Mouse (Mus musculus) stomach, postnatal 0 days (tissue): ENCODE measurements around the gene Six5. TPM values are rescaled to one million over a fixed set of nuclear protein-coding genes. Genes with fewer than 3 reads are reported as not detected.

ENCODE experiments used
- ATAC-seq: fragments of 200-750 bp; cut with Nextera tagmentation; 2 replicates; pipeline ENCODE4 v1.8.0; 2017; ENCODE audit not compliant: low FRiP score, low TSS enrichment
- DNase-seq: peaks from one replicate; pipeline ENCODE4 v3.0.0-alpha.2; 2016; ENCODE audit warnings: low spot score
- H3K27ac ChIP-seq: fragments of 300-500 bp; sonication (generic); replicated peaks from 2 replicates; pipeline ENCODE4 v1.5.1; 2014; ENCODE audit warnings: mild to moderate bottlenecking, control low read depth
- H3K27me3 ChIP-seq: fragments of 300-500 bp; sonication (generic); 2 replicates; pipeline ENCODE4 v1.6.1; 2014; ENCODE audit warnings: low read length; ENCODE audit not compliant: control insufficient read depth, insufficient read depth
- H3K36me3 ChIP-seq: fragments of 300-500 bp; sonication (generic); 2 replicates; pipeline ENCODE4 v1.6.1; 2014; ENCODE audit warnings: low read length, mixed read lengths; ENCODE audit not compliant: control insufficient read depth, insufficient read depth
- H3K4me1 ChIP-seq: fragments of 300-500 bp; sonication (generic); replicated peaks from 2 replicates; pipeline ENCODE4 v1.6.1; 2014; ENCODE audit warnings: antibody characterized with exemption; ENCODE audit not compliant: control insufficient read depth, insufficient read depth
- H3K4me2 ChIP-seq: fragments of 300-500 bp; sonication (generic); replicated peaks from 2 replicates; pipeline ENCODE4 v1.6.1; 2014; ENCODE audit warnings: low read depth, mild to moderate bottlenecking, control low read depth, moderate library complexity
- H3K4me3 ChIP-seq: fragments of 300-500 bp; sonication (generic); 2 replicates; pipeline ENCODE4 v1.5.1; 2014; ENCODE audit warnings: low read depth, low read length, control low read depth
- H3K9ac ChIP-seq: fragments of 300-500 bp; sonication (generic); 2 replicates; pipeline ENCODE4 v1.6.1; 2014; ENCODE audit warnings: mild to moderate bottlenecking, low read length, control low read depth, mixed read lengths
- H3K9me3 ChIP-seq: fragments of 300-500 bp; sonication (generic); 2 replicates; pipeline ENCODE4 v1.6.1; 2016; ENCODE audit warnings: low read length; ENCODE audit not compliant: control insufficient read depth
- CTCF ChIP-seq: IDR thresholded peaks from 2 replicates; pipeline ENCODE4 v1.5.1; 2016; ENCODE audit warnings: antibody characterized with exemption, low read depth, mild to moderate bottlenecking, moderate library complexity
- EP300 ChIP-seq: optimal IDR thresholded peaks from 2 replicates; pipeline ENCODE3; 2016; ENCODE audit warnings: antibody characterized with exemption
- WGBS: fragments of 180-500 bp; shearing (Covaris S2); extraction: QIAGEN DNeasy Blood & Tissue Kit; methylation state at CpG from one replicate; pipeline ENCODE4 v1.1.7; 2014; 5-methylcytosine and 5-hydroxymethylcytosine counted together
- polyA plus RNA-seq: library from polyadenylated mRNA; unstranded; fragments of >200 nt; fragmentation: Nextera tagmentation; extraction: Ambion mirVana; gene quantifications from 2 replicates; pipeline ENCODE4 v1.2.1, GENCODE M21; 2015

Six5 gene
- polyA plus RNA-seq, 1 experiment from 2014 or later, result 6.1 TPM

DNA sequence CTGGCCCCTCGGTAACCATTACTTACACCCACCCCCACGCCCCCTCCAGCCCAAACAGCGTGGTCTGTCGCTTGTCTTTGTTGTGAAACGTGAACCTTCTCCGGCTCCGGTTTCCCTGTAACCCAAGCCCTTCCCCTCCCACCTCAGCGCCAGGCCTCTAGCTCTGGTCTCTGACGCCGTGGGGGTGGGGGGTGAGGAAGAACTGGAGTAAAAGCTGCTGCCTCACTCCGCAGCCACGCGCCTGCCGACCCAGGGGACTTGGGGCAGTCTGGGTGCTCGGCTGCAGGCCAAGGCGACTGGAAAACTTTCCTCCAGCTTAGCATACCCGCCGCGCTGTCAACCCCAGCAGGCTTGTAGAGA, 1.3 kb downstream of the Six5 start:
- ATAC-seq (peak; percentile 4; the same call in 1 of the 2 replicates), DNase-seq (peak; percentile 75)
- no peaks in the 10 kb centered on the region for H3K27me3 ChIP-seq
- peaks cover 13% of the 10 kb centered on the region; the same call in 1 of the 2 replicates for H3K36me3 ChIP-seq
- peak overlapping the region; percentile 70 for H3K4me3 ChIP-seq
- H3K4me2 ChIP-seq, result peak overlapping the region; percentile 83
- peak overlapping the region; percentile 82 for H3K9ac ChIP-seq
- WGBS, result 1% methylated on average over 18 of the region's 19 CpGs
- peaks cover 7% of the 10 kb centered on the region; the same call in 1 of the 2 replicates for H3K4me1 ChIP-seq
- no peak for TF ChIP-seq EP300
- TF ChIP-seq CTCF, result 0 out of 2 replicates have a peak, but pooled peaks have one; percentile 3
- H3K27ac ChIP-seq, result peak overlapping the region; percentile 97
- no peaks in the 10 kb centered on the region for H3K9me3 ChIP-seq

DNA sequence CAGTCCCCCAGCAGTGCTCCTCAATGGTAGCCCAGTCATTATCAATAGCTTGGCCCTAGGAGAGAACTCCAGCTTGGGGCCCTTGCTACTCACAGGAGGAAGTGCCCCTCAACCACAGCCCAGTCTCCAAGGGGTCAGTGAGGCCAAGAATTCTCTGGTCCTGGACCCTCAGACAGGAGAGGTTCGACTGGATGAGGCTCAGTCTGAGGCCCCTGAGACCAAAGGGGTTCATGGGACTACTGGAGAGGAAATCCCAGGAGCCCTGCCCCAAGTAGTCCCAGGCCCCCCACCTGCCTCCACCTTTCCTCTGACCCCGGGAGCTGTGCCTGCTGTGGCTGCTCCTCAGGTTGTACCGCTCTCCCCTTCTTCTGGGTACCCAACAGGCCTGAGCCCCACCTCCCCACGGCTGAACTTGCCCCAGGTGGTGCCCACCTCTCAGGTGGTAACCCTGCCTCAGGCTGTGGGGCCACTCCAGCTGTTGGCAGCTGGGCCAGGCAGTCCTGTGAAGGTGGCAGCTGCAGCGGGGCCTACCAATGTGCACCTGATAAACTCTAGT, 2.1 kb downstream of the Six5 start:
- Histone ChIP-seq H3K4me1 (peaks cover 7% of the 10 kb centered on the region; the same call in 1 of the 2 replicates), H3K27ac (no peak overlapping the region), H3K4me2 (peak overlapping the region; percentile 83), H3K9ac (peak overlapping the region; percentile 82), H3K27me3 (no peaks in the 10 kb centered on the region), H3K36me3 (peaks cover 9% of the 10 kb centered on the region; the same call in 1 of the 2 replicates), H3K4me3 (peak overlapping the region; percentile 70), H3K9me3 (no peaks in the 10 kb centered on the region)
- ATAC-seq, result no peak
- WGBS, result 65% methylated on average over 4 of the region's 5 CpGs
- TF ChIP-seq CTCF (no peak), EP300 (no peak)
- no peak for DNase-seq

DNA sequence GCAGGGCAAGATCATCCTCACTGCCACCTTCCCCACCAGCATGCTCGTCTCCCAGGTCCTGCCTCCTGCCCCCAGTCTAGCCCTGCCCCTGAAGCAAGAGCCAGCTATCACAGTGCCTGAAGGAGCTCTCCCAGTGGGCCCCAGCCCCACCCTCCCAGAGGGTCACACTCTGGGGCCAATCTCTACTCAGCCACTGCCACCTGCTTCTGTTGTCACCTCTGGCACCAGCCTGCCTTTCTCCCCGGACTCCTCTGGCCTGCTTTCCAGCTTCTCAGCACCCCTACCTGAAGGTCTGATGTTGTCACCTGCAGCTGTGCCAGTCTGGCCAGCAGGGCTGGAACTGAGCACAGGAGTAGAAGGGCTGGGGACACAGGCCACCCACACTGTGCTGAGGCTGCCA, 2.8 kb downstream of the Six5 start:
- Histone ChIP-seq H3K9ac (0 out of 2 replicates have a peak overlapping the region, but pooled peaks have one; percentile 8), H3K27ac (no peak overlapping the region), H3K36me3 (peaks cover 5% of the 10 kb centered on the region; the same call in 1 of the 2 replicates), H3K4me3 (no peak overlapping the region), H3K4me2 (no peak overlapping the region), H3K4me1 (peaks cover 7% of the 10 kb centered on the region; the same call in 1 of the 2 replicates), H3K9me3 (no peaks in the 10 kb centered on the region), H3K27me3 (no peaks in the 10 kb centered on the region)
- DNase-seq (no peak), ATAC-seq (no peak)
- TF ChIP-seq EP300 (no peak), CTCF (0 out of 2 replicates have a peak, but pooled peaks have one; percentile 7)
- WGBS, result 26% methylated on average over 2 of the region's 2 CpGs

DNA sequence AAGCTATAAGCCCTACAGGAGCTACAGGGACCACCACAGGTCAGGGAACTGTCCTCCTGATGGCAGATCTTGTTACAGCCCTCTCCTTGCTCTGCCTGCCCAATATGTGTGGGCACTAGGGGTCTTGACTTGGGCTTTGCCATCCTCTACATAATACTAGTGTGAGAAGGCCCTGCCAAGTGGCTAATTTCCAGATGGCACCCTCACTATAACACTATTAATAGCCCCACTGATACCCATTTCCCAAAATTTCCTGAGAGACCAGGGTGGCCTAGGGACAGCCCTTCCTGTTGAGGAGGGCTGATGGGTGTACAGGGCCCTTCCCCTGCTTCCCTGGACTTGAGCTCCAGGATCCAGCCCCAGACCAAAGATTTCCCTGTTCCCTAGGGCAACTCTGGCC, 3.5 kb downstream of the Six5 start:
- Histone ChIP-seq H3K36me3 (peaks cover 5% of the 10 kb centered on the region; the same call in 1 of the 2 replicates), H3K4me2 (no peak overlapping the region), H3K4me1 (peaks cover 7% of the 10 kb centered on the region; the same call in 1 of the 2 replicates), H3K27ac (no peak overlapping the region), H3K27me3 (no peaks in the 10 kb centered on the region), H3K9me3 (no peaks in the 10 kb centered on the region), H3K9ac (no peak overlapping the region), H3K4me3 (no peak overlapping the region)
- no peak for TF ChIP-seq EP300
- TF ChIP-seq CTCF, result no peak
- ATAC-seq, result no peak
- no peak for DNase-seq

DNA sequence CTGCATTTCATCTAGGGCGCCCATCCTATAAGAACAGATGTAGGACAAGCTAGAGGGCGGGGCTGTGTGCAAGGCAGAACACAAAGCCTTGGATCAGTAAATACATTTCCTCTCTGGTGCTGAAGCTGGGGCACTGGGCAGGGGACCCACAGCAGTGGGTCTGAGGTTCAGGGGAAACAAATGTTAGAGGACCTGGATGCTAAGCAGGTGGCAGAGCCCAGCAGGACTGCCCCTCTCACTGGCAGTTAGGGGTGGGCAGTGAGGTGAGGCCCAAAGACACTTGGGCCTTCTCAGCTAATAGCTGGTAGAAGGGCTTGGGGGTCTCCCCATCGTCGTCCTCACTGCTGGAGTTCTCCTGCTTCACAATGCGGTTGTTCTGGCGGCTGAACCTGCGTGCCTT, 4.4 kb downstream of the Six5 start:
- Histone ChIP-seq H3K27me3 (no peaks in the 10 kb centered on the region), H3K4me2 (no peak overlapping the region), H3K4me1 (peaks cover 7% of the 10 kb centered on the region; the same call in 1 of the 2 replicates), H3K9ac (no peak overlapping the region), H3K36me3 (peaks cover 5% of the 10 kb centered on the region; the same call in 1 of the 2 replicates), H3K9me3 (no peaks in the 10 kb centered on the region), H3K27ac (no peak overlapping the region), H3K4me3 (no peak overlapping the region)
- ATAC-seq, result no peak
- WGBS, result 80% methylated on average over 7 of the region's 7 CpGs
- TF ChIP-seq EP300, result no peak
- no peak for TF ChIP-seq CTCF
- DNase-seq, result no peak

DNA sequence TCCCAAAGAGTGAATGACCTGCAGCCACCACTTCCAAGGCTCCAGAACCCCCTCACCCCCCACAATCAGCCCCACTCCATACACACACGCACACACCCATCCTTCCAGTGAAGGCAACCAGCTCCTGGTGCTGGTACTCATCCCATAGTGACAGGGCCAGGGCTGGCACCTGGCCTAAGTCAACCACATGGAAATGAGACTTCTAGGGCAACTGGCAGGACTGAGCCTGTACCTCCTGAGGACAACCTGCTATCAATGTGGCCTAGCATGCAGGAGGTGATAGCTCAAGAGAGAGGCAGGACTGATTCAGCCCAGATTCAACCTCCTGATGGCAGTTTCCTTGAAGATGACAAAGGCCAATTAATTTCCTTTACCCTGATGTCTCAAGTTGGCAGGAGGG, 5.9 kb downstream of the Six5 start:
- H3K27ac ChIP-seq, result no peak overlapping the region
- H3K4me1 ChIP-seq, result peaks cover 7% of the 10 kb centered on the region; the same call in 1 of the 2 replicates
- no peak overlapping the region for H3K4me2 ChIP-seq
- DNase-seq (no peak), ATAC-seq (no peak)
- no peak overlapping the region for H3K4me3 ChIP-seq
- WGBS, result 75% methylated on average over 1 of the region's 1 CpGs
- no peaks in the 10 kb centered on the region for H3K9me3 ChIP-seq
- H3K36me3 ChIP-seq, result peaks cover 5% of the 10 kb centered on the region; the same call in 1 of the 2 replicates
- H3K9ac ChIP-seq, result no peak overlapping the region
- H3K27me3 ChIP-seq, result no peaks in the 10 kb centered on the region
- TF ChIP-seq CTCF (no peak), EP300 (no peak)
